Mouse (Mus musculus) hindbrain, embryonic 10.5 days (tissue): Measurements from ENCODE around the gene Eif5b. TPM values are rescaled to one million over a fixed set of nuclear protein-coding genes. Genes with fewer than 3 reads are reported as not detected.

Experiments used
- DNase-seq: peaks from one replicate; pipeline ENCODE4 v3.0.0-alpha.2; 2017; ENCODE audit warnings: low spot score
- H3K27ac ChIP-seq: fragments of 300-500 bp; sonication (generic); 2 replicates; pipeline ENCODE4 v1.5.1; 2016; ENCODE audit warnings: mild to moderate bottlenecking, moderate library complexity
- H3K27me3 ChIP-seq: fragments of 300-500 bp; sonication (generic); 2 replicates; pipeline ENCODE4 v1.6.1; 2016; ENCODE audit warnings: mild to moderate bottlenecking; ENCODE audit not compliant: poor library complexity, insufficient read depth, severe bottlenecking
- H3K36me3 ChIP-seq: fragments of 300-500 bp; sonication (generic); 2 replicates; pipeline ENCODE4 v1.6.1; 2016; ENCODE audit warnings: mild to moderate bottlenecking, moderate library complexity
- H3K4me1 ChIP-seq: fragments of 300-500 bp; sonication (generic); replicated peaks from 2 replicates; pipeline ENCODE4 v1.6.1; 2016; ENCODE audit warnings: mild to moderate bottlenecking
- H3K4me3 ChIP-seq: fragments of 300-500 bp; sonication (generic); 2 replicates; pipeline ENCODE4 v1.5.1; 2016; ENCODE audit warnings: mild to moderate bottlenecking, moderate library complexity
- H3K9me3 ChIP-seq: fragments of 300-500 bp; sonication (generic); 2 replicates; pipeline ENCODE4 v1.6.1; 2016; ENCODE audit warnings: mild to moderate bottlenecking, moderate library complexity
- WGBS: fragments of 180-500 bp; shearing (Covaris S2); methylation state at CpG from one replicate; pipeline ENCODE4 v1.1.7; 2016; 5-methylcytosine and 5-hydroxymethylcytosine counted together
- polyA plus RNA-seq: library from polyadenylated mRNA; unstranded; fragments of >200 nt; fragmentation: Nextera tagmentation; extraction: Ambion mirVana; gene quantifications from 2 replicates; pipeline ENCODE4 v1.2.1, GENCODE M21; 2016

Eif5b gene
- polyA plus RNA-seq, 1 experiment from 2014 or later: 16.4 TPM

GRCm38 (mm10) chr1:38081316-38081715 is 83.5 kb downstream of the Eif5b start:
- H3K27me3 ChIP-seq: no peaks in the 10 kb centered on the region
- H3K4me1 ChIP-seq: no peaks in the 10 kb centered on the region
- no peak for DNase-seq
- WGBS: 80% methylated on average over 8 of the region's 8 CpGs
- no peak overlapping the region for H3K4me3 ChIP-seq
- peaks cover 85% of the 10 kb centered on the region for H3K36me3 ChIP-seq
- no peak overlapping the region for H3K27ac ChIP-seq
- H3K9me3 ChIP-seq: no peaks in the 10 kb centered on the region

GRCm38 (mm10) chr1:38103214-38103613 is 105.4 kb downstream of the Eif5b start:
- no peaks in the 10 kb centered on the region for H3K4me1 ChIP-seq
- H3K27me3 ChIP-seq: no peaks in the 10 kb centered on the region
- no peak overlapping the region for H3K27ac ChIP-seq
- no peak for DNase-seq
- H3K36me3 ChIP-seq: peaks cover 52% of the 10 kb centered on the region
- 90% methylated on average over 1 of the region's 1 CpGs for WGBS
- no peak overlapping the region for H3K4me3 ChIP-seq
- H3K9me3 ChIP-seq: no peaks in the 10 kb centered on the region

- Histone ChIP-seq H3K4me3 (no peak overlapping the region), H3K4me1 (no peaks in the 10 kb centered on the region), H3K9me3 (no peaks in the 10 kb centered on the region), H3K27ac (no peak overlapping the region), H3K36me3 (peaks cover 46% of the 10 kb centered on the region), H3K27me3 (no peaks in the 10 kb centered on the region)
- 75% methylated on average over 3 of the region's 3 CpGs for WGBS
- DNase-seq: no peak
Observed at GRCm38 (mm10) chr1:38103813-38104212, 106.0 kb downstream of the Eif5b start.

Other genes starting within 250 kb of the Eif5b start
- 12.4 and 14.5 TPM in 2 replicates for gene Tsga10, start 131.6 kb upstream of the Eif5b start, polyA plus RNA-seq
- gene Lipt1, start 126.3 kb upstream of the Eif5b start, polyA plus RNA-seq: 5.9 and 7.3 TPM in 2 replicates
- gene Mitd1, start 107.6 kb upstream of the Eif5b start, polyA plus RNA-seq: 19.8 and 24.2 TPM in 2 replicates
- 240 and 244 TPM in 2 replicates for gene Mrpl30, start 107.5 kb upstream of the Eif5b start, polyA plus RNA-seq
- not detected in 2 replicates for gene Lyg2, start 81.5 kb upstream of the Eif5b start, polyA plus RNA-seq
- not detected in 2 replicates for gene Lyg1, start 40.3 kb upstream of the Eif5b start, polyA plus RNA-seq
- 166 and 167 TPM in 2 replicates for gene Txndc9, start 117 bp upstream of the Eif5b start, polyA plus RNA-seq
- 32.4 and 32.6 TPM in 2 replicates for gene Rev1, start 131.8 kb downstream of the Eif5b start, polyA plus RNA-seq